Mouse (Mus musculus) lung, embryonic 15.5 days (tissue): ENCODE results near the gene S100a16. TPM values are rescaled to one million over a fixed set of nuclear protein-coding genes. Genes with fewer than 3 reads are reported as not detected.
A peak's percentile ranks its signal among the peaks of the same experiment; 100 is the strongest.

ENCODE experiments used
- ATAC-seq: fragments of 200-750 bp; cut with Nextera tagmentation; 2 replicates; pipeline ENCODE4 v1.8.0; 2017; ENCODE audit warnings: moderate number of reproducible peaks, borderline replicate concordance; ENCODE audit not compliant: low FRiP score, low TSS enrichment; ENCODE audit errors: extremely low read depth
- H3K27ac ChIP-seq: fragments of 300-500 bp; sonication (generic); 2 replicates; pipeline ENCODE4 v1.5.1; 2015; ENCODE audit warnings: moderate library complexity, mild to moderate bottlenecking, inconsistent platforms
- H3K27me3 ChIP-seq: fragments of 300-500 bp; sonication (generic); 2 replicates; pipeline ENCODE4 v1.6.1; 2015; ENCODE audit warnings: inconsistent platforms
- H3K36me3 ChIP-seq: fragments of 300-500 bp; sonication (generic); 2 replicates; pipeline ENCODE4 v1.6.1; 2015; ENCODE audit warnings: inconsistent platforms
- H3K4me1 ChIP-seq: fragments of 300-500 bp; sonication (generic); 2 replicates; pipeline ENCODE4 v1.6.1; 2015; ENCODE audit warnings: inconsistent platforms
- H3K4me2 ChIP-seq: fragments of 300-500 bp; sonication (generic); 2 replicates; pipeline ENCODE4 v1.6.1; 2015; ENCODE audit warnings: inconsistent platforms, mild to moderate bottlenecking, moderate library complexity
- H3K4me3 ChIP-seq: fragments of 300-500 bp; sonication (generic); 2 replicates; pipeline ENCODE4 v1.5.1; 2015; ENCODE audit warnings: mild to moderate bottlenecking, inconsistent platforms
- H3K9ac ChIP-seq: fragments of 300-500 bp; sonication (generic); 2 replicates; pipeline ENCODE4 v1.6.1; 2015; ENCODE audit warnings: inconsistent platforms
- H3K9me3 ChIP-seq: fragments of 300-500 bp; sonication (generic); 2 replicates; pipeline ENCODE4 v1.6.1; 2016; ENCODE audit warnings: inconsistent platforms
- WGBS: fragments of 180-500 bp; shearing (Covaris S2); methylation state at CpG from one replicate; pipeline ENCODE4 v1.1.7; 2015; 5-methylcytosine and 5-hydroxymethylcytosine counted together
- polyA plus RNA-seq: library from polyadenylated mRNA; unstranded; fragments of >200 nt; fragmentation: Nextera tagmentation; extraction: Ambion mirVana; gene quantifications from 2 replicates; pipeline ENCODE4 v1.2.1, GENCODE M21; 2015

S100a16 gene
- polyA plus RNA-seq, 1 experiment from 2014 or later = 233 TPM

GRCm38 (mm10) chr3:90589947-90590346 lies 52.9 kb downstream of the S100a16 start, which contains the start of gene S100a2:
Gene S100a2, plus strand, starts transcription at chr3:90590247.
- Histone ChIP-seq H3K4me1 (peaks cover 13% of the 10 kb centered on the region), H3K9me3 (no peaks in the 10 kb centered on the region), H3K27me3 (no peaks in the 10 kb centered on the region), H3K4me3 (no peak within 1 kb of the TSS), H3K27ac (0 out of 2 replicates have a peak within 1 kb of the TSS, but pooled peaks have one; percentile 1), H3K9ac (no peak within 1 kb of the TSS), H3K4me2 (no peak within 1 kb of the TSS), H3K36me3 (no peaks in the 10 kb centered on the region)
- ATAC-seq = no peak
- 74% methylated on average over 8 of the region's 8 CpGs for WGBS

Other genes starting within 250 kb of the S100a16 start
- gene Gatad2b, start 244.1 kb upstream of the S100a16 start, polyA plus RNA-seq = 10.6 and 11.7 TPM in 2 replicates
- 25.7 and 25.8 TPM in 2 replicates for gene Slc27a3, start 147.3 kb upstream of the S100a16 start, polyA plus RNA-seq
- 30.8 and 33.3 TPM in 2 replicates for gene Ints3, start 103.6 kb upstream of the S100a16 start, polyA plus RNA-seq
- gene Npr1, start 71.4 kb upstream of the S100a16 start, polyA plus RNA-seq = 17.3 and 21.0 TPM in 2 replicates
- gene Ilf2, start 61.1 kb upstream of the S100a16 start, polyA plus RNA-seq = 208 and 219 TPM in 2 replicates
- gene Snapin, start 46.2 kb upstream of the S100a16 start, polyA plus RNA-seq = 77.3 and 85.6 TPM in 2 replicates
- 154 TPM in 2 replicates for gene Chtop, start 27.8 kb upstream of the S100a16 start, polyA plus RNA-seq
- 42.8 and 45.3 TPM in 2 replicates for gene S100a1, start 22.9 kb upstream of the S100a16 start, polyA plus RNA-seq
- 43.9 and 44.6 TPM in 2 replicates for gene S100a13, start 22.8 kb upstream of the S100a16 start, polyA plus RNA-seq
- gene S100a14, start 10.4 kb upstream of the S100a16 start, polyA plus RNA-seq = 7.9 and 12.6 TPM in 2 replicates
- 0.20 and 0.65 TPM in 2 replicates for gene S100a3, start 23.3 kb downstream of the S100a16 start, polyA plus RNA-seq
- gene S100a2, start 53.0 kb downstream of the S100a16 start, polyA plus RNA-seq = not detected in 2 replicates
- gene Gm42674, start 64.7 kb downstream of the S100a16 start, polyA plus RNA-seq = not detected in 2 replicates
- 6.0 and 8.9 TPM in 2 replicates for gene S100a4, start 66.5 kb downstream of the S100a16 start, polyA plus RNA-seq
- gene S100a5, start 71.3 kb downstream of the S100a16 start, polyA plus RNA-seq = not detected in 2 replicates
- 148 and 158 TPM in 2 replicates for gene S100a6, start 75.6 kb downstream of the S100a16 start, polyA plus RNA-seq
- 0.11 and 0.16 TPM in 2 replicates for gene S100a7a, start 116.8 kb downstream of the S100a16 start, polyA plus RNA-seq
- gene S100a8, start 131.7 kb downstream of the S100a16 start, polyA plus RNA-seq = 20.9 and 28.2 TPM in 2 replicates
- gene S100a9, start 158.5 kb downstream of the S100a16 start, polyA plus RNA-seq = 10.8 and 13.2 TPM in 2 replicates
- gene Pglyrp4, start 189.7 kb downstream of the S100a16 start, polyA plus RNA-seq = not detected in 2 replicates
- gene Gm5849, start 240.6 kb downstream of the S100a16 start, polyA plus RNA-seq = not detected in 2 replicates